Mouse (Mus musculus) adrenal gland, adult 8-10 months (tissue): ENCODE data around the gene Tpm1. TPM values are rescaled to one million over a fixed set of nuclear protein-coding genes. Genes with fewer than 3 reads are reported as not detected.

Experiments used
- DNase-seq: peaks from one replicate; pipeline ENCODE4 v3.0.0; 2022
- total RNA-seq, 4 experiments: library from RNA; stranded (reverse); gene quantifications; 2 replicates each; pipeline ENCODE4 v1.2.4; 2022

The Tpm1 gene
- total RNA-seq, 4 experiments from 2014 or later: 153 to 277 (median 212) TPM

DNA sequence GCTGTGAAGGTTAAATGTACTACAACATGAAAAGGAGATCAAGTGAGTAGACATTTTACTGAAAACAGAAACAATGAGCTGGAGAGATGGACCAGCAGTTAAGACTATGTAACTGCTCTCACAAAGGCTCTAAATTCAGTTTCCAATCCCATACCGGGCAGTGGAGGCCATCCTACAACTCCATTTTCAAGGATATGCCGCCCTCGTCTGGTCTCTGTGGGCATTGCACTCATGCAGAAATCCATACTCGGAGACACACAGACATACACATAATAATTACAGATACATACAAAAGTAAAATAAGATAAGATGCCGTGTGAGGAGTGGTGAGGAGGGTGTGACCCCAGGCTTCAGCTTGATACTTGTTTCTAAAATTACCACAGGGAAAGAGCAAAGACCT, 68.7 kb downstream of the Tpm1 start:
- DNase-seq: no peak

DNA sequence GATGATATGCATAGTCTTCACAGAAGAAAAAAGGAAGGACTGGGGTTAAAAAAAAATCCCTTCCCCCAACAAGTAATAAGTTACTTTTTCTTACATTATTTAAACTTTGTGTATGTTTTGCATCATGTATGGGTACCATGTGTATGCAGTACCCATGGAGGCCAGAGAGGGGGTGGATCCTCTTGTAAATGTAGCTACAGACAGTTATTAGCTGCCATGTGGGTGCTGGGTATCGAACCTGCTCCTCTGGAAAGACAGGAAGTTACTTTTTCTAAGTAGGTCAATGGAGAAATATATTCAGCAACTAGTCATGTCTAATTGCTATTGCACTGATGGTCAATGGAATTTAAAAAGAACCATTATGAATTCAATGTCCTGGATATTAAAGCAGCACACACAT, 70.7 kb downstream of the Tpm1 start:
- no peak for DNase-seq

DNA sequence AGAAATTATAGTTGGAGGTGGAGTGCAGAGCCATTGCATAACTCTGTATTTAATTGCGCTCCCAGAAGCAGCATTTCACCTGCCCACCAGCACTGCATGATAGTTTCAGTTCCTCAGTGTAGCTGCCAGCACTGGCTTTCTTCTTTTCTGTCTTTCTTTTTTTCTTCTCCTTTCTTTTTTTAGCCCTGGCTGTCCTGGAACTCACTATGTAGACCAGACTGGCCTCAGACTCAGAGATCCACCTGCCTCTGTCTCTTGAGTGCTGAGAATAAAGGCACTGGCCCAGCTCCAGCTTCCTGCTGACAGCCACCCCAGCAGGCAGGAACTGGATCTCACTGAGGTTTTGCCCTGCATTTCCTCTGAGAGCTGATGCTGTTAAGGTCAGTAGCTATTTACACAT, 71.2 kb downstream of the Tpm1 start:
- no peak for DNase-seq

- DNase-seq: no peak
Observed at GRCm38 (mm10) chr9:66977121-66977520, 72.1 kb downstream of the Tpm1 start.

DNA sequence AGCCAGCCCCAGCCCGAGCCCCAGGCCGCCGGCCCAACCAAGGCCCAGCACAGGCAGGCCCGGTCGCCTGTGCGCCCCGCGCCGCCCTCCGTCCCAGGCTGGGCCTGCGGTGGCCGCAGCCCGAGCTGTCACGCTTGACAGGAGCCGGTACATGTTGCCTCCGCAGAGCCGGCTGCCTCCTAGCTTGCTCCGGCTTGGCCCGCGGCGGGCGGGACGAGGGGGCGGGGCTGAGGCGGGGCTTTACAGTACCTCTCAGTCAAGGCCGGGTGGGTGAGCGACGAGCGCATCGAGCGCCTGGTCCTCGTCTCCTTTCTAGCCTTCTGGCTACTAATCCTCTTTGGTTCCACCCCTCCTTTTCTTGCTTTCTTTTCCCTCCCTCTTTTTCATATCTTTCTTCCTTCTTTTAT, 74.0 kb downstream of the Tpm1 start, which contains the start of gene Lactb:
Lactb (minus strand) TSS at position 246 of the 407 bp plus-strand sequence.
- DNase-seq: peak; percentile 93

- DNase-seq: peak; percentile 62
Observed at GRCm38 (mm10) chr9:66974721-66975225, 74.4 kb downstream of the Tpm1 start.

Other genes starting within 250 kb of the Tpm1 start
- 10 to 100 TPM in 1 of 4 experiments, 1 to 10 TPM in 3; 7.1 to 10.7 (median 8.0) TPM for gene Aph1c, start 214.7 kb downstream of the Tpm1 start, total RNA-seq
- gene Rab8b, start 129.7 kb downstream of the Tpm1 start, total RNA-seq: 10 to 100 TPM; 15.3 to 30.9 (median 23.9) TPM
- gene Rps27l, start 103.3 kb downstream of the Tpm1 start, total RNA-seq: 100 to 1,000 TPM; 240 to 306 (median 275) TPM
- gene Lactb, start 73.9 kb downstream of the Tpm1 start, total RNA-seq: 10 to 100 TPM; 15.8 to 19.2 (median 17.8) TPM